Mouse (Mus musculus): ENCODE results near the gene Slc44a3. TPM values are rescaled to one million over a fixed set of nuclear protein-coding genes. Genes with fewer than 3 reads are reported as not detected.

Slc44a3 gene
- polyA plus RNA-seq, 1 experiment from 2014 or later, result 0.65 TPM

GRCm38 (mm10) chr3:121569767-121570166 is 37.6 kb upstream of the Slc44a3 start:
- 0 out of 2 replicates have a peak, but pooled peaks cover 7% of the 10 kb centered on the region for H3K9me3 ChIP-seq
- no peak for ATAC-seq (ENCODE audit: insufficient number of reproducible peaks, insufficient read depth, low FRiP score, low TSS enrichment, low read depth)
- no peak overlapping the region for H3K4me3 ChIP-seq (replicated peaks)
- 82% methylated on average over 5 of the region's 5 CpGs for whole genome bisulfite sequencing
- no peaks in the 10 kb centered on the region for H3K36me3 ChIP-seq
- no peak overlapping the region for H3K27ac ChIP-seq
- H3K9ac ChIP-seq (replicated peaks), result no peak overlapping the region
- no peaks in the 10 kb centered on the region; the same call in 1 of the 2 replicates for H3K27me3 ChIP-seq
- 0 out of 2 replicates have a peak, but pooled peaks cover 4% of the 10 kb centered on the region for H3K4me1 ChIP-seq (replicated peaks)
- no peak overlapping the region for H3K4me2 ChIP-seq

- no peak overlapping the region for H3K4me2 ChIP-seq
- H3K4me1 ChIP-seq (replicated peaks), result 0 out of 2 replicates have a peak, but pooled peaks cover 3% of the 10 kb centered on the region
- H3K9me3 ChIP-seq, result 0 out of 2 replicates have a peak, but pooled peaks cover 7% of the 10 kb centered on the region
- H3K9ac ChIP-seq (replicated peaks), result no peak overlapping the region
- no peak for ATAC-seq (ENCODE audit: insufficient number of reproducible peaks, insufficient read depth, low FRiP score, low TSS enrichment, low read depth)
- H3K36me3 ChIP-seq, result no peaks in the 10 kb centered on the region
- H3K27me3 ChIP-seq, result no peaks in the 10 kb centered on the region; the same call in 1 of the 2 replicates
- 91% methylated on average over 9 of the region's 9 CpGs for WGBS
- no peak overlapping the region for H3K27ac ChIP-seq
- H3K4me3 ChIP-seq (replicated peaks), result no peak overlapping the region
Observed at GRCm38 (mm10) chr3:121569004-121569403, 36.8 kb upstream of the Slc44a3 start.

GRCm38 (mm10) chr3:121567904-121568303 is 35.7 kb upstream of the Slc44a3 start:
- Histone ChIP-seq H3K36me3 (no peaks in the 10 kb centered on the region), H3K9me3 (0 out of 2 replicates have a peak, but pooled peaks cover 6% of the 10 kb centered on the region), H3K4me1 (replicated peaks) (0 out of 2 replicates have a peak, but pooled peaks cover 6% of the 10 kb centered on the region), H3K27me3 (no peaks in the 10 kb centered on the region; the same call in 1 of the 2 replicates), H3K9ac (replicated peaks) (no peak overlapping the region), H3K4me2 (no peak overlapping the region), H3K27ac (no peak overlapping the region), H3K4me3 (replicated peaks) (no peak overlapping the region)
- WGBS, result 90% methylated on average over 9 of the region's 9 CpGs
- no peak for ATAC-seq (ENCODE audit: insufficient number of reproducible peaks, insufficient read depth, low FRiP score, low TSS enrichment, low read depth)

- 77% methylated on average over 2 of the region's 2 CpGs for WGBS
- no peak overlapping the region for H3K4me3 ChIP-seq (replicated peaks)
- no peaks in the 10 kb centered on the region for H3K36me3 ChIP-seq
- H3K9me3 ChIP-seq, result 0 out of 2 replicates have a peak, but pooled peaks cover 1% of the 10 kb centered on the region
- no peaks in the 10 kb centered on the region; the same call in 1 of the 2 replicates for H3K27me3 ChIP-seq
- H3K4me2 ChIP-seq, result no peak overlapping the region
- 0 out of 2 replicates have a peak, but pooled peaks cover 6% of the 10 kb centered on the region for H3K4me1 ChIP-seq (replicated peaks)
- H3K27ac ChIP-seq, result no peak overlapping the region
- no peak for ATAC-seq (ENCODE audit: insufficient number of reproducible peaks, insufficient read depth, low FRiP score, low TSS enrichment, low read depth)
- no peak overlapping the region for H3K9ac ChIP-seq (replicated peaks)
Observed at GRCm38 (mm10) chr3:121567337-121567900, 35.2 kb upstream of the Slc44a3 start.

GRCm38 (mm10) chr3:121566901-121567300 is 34.7 kb upstream of the Slc44a3 start:
- Histone ChIP-seq H3K4me1 (replicated peaks) (0 out of 2 replicates have a peak, but pooled peaks cover 6% of the 10 kb centered on the region), H3K36me3 (no peaks in the 10 kb centered on the region), H3K4me3 (replicated peaks) (no peak overlapping the region), H3K27me3 (no peaks in the 10 kb centered on the region; the same call in 1 of the 2 replicates), H3K9me3 (no peaks in the 10 kb centered on the region), H3K9ac (replicated peaks) (no peak overlapping the region), H3K4me2 (no peak overlapping the region), H3K27ac (no peak overlapping the region)
- 91% methylated on average over 4 of the region's 4 CpGs for WGBS
- ATAC-seq (ENCODE audit: insufficient number of reproducible peaks, insufficient read depth, low FRiP score, low TSS enrichment, low read depth), result no peak

- H3K27me3 ChIP-seq, result no peaks in the 10 kb centered on the region; the same call in 1 of the 2 replicates
- no peaks in the 10 kb centered on the region for H3K36me3 ChIP-seq
- no peak overlapping the region for H3K27ac ChIP-seq
- H3K9ac ChIP-seq (replicated peaks), result no peak overlapping the region
- no peak overlapping the region for H3K4me3 ChIP-seq (replicated peaks)
- no peaks in the 10 kb centered on the region for H3K9me3 ChIP-seq
- no peak overlapping the region for H3K4me2 ChIP-seq
- 88% methylated on average over 3 of the region's 3 CpGs for WGBS
- ATAC-seq (ENCODE audit: insufficient number of reproducible peaks, insufficient read depth, low FRiP score, low TSS enrichment, low read depth), result no peak
- H3K4me1 ChIP-seq (replicated peaks), result 0 out of 2 replicates have a peak, but pooled peaks cover 6% of the 10 kb centered on the region
Observed at GRCm38 (mm10) chr3:121561803-121562202, 29.6 kb upstream of the Slc44a3 start.

GRCm38 (mm10) chr3:121560115-121560865 is 28.1 kb upstream of the Slc44a3 start:
- Histone ChIP-seq H3K27ac (no peak overlapping the region), H3K27me3 (no peaks in the 10 kb centered on the region; the same call in 1 of the 2 replicates), H3K9ac (replicated peaks) (no peak overlapping the region), H3K9me3 (no peaks in the 10 kb centered on the region), H3K36me3 (no peaks in the 10 kb centered on the region), H3K4me2 (no peak overlapping the region), H3K4me1 (replicated peaks) (0 out of 2 replicates have a peak, but pooled peaks cover 6% of the 10 kb centered on the region), H3K4me3 (replicated peaks) (no peak overlapping the region)
- 85% methylated on average over 14 of the region's 14 CpGs for WGBS
- ATAC-seq (ENCODE audit: insufficient number of reproducible peaks, insufficient read depth, low FRiP score, low TSS enrichment, low read depth), result no peak

DNA sequence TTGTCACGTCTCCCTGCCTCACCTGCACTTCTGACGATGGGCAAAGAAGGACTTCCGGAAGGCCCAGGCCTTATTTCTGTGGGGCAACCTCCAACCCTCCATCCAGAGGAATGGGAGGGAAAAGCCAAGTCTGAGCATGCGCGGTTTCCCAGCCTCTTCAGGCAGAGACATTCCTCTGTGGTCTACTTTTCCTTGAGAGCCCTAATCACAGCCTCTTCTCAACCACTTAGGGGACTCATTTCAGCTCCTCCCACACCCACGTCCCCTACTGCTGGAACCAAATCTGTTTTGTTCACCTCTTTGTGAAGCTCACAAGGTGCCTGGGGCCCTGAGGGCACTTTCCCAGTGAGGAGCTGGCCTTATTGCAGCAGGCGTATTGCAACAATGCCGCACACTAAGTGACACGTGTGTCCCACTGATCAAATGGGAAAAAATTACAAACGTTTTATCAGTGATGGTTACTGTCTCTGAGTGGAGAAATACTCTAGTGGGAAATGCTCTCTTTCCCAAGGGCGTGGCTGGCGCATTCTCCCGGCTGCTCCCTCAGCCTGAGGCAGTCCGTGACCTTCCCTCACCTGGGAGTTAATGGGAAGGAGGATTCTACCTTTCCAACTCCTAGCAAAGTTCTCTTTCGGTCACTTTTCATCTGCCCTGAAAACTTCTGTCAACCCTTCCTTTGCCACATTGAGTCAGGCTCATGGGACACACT is 27.4 kb upstream of the Slc44a3 start:
- Histone ChIP-seq H3K27me3 (no peaks in the 10 kb centered on the region), H3K4me1 (replicated peaks) (0 out of 2 replicates have a peak, but pooled peaks cover 6% of the 10 kb centered on the region), H3K27ac (no peak overlapping the region), H3K36me3 (no peaks in the 10 kb centered on the region), H3K9ac (replicated peaks) (no peak overlapping the region), H3K4me3 (replicated peaks) (no peak overlapping the region), H3K9me3 (no peaks in the 10 kb centered on the region), H3K4me2 (no peak overlapping the region)
- WGBS, result 80% methylated on average over 15 of the region's 15 CpGs
- no peak for ATAC-seq (ENCODE audit: insufficient number of reproducible peaks, insufficient read depth, low FRiP score, low TSS enrichment, low read depth)

DNA sequence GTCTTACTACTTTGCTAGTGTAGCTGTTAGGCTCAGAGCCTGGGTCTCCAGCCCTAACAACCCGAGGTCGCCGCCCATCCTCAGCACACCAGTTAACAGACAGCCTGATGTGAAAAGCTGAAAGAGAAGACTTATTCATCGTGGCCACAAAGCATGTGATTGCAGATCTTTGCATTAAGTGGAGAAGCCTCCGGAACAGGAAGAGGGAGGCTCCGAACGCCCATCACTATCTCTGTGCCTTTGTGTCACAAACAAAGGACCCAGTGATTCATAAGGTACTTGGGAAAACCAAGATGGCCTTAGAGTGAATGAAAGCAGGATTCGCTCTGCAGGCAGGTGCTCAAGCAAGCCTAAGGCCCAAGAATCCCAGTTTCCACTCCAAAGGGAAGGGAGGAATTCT is 26.7 kb upstream of the Slc44a3 start:
- 91% methylated on average over 8 of the region's 8 CpGs for WGBS

GRCm38 (mm10) chr3:121556304-121556703 is 24.1 kb upstream of the Slc44a3 start:
- no peaks in the 10 kb centered on the region for H3K9me3 ChIP-seq
- H3K36me3 ChIP-seq, result no peaks in the 10 kb centered on the region
- no peak overlapping the region for H3K9ac ChIP-seq (replicated peaks)
- H3K4me2 ChIP-seq, result no peak overlapping the region
- ATAC-seq (ENCODE audit: insufficient number of reproducible peaks, insufficient read depth, low FRiP score, low TSS enrichment, low read depth), result no peak
- no peak overlapping the region for H3K27ac ChIP-seq
- peaks cover 6% of the 10 kb centered on the region; the same call in 1 of the 2 replicates for H3K4me1 ChIP-seq (replicated peaks)
- no peaks in the 10 kb centered on the region for H3K27me3 ChIP-seq
- 89% methylated on average over 7 of the region's 7 CpGs for WGBS
- no peak overlapping the region for H3K4me3 ChIP-seq (replicated peaks)

More for the DNA sequence above, 26.7 kb upstream of the Slc44a3 start:
- Histone ChIP-seq H3K9ac (replicated peaks) (no peak overlapping the region), H3K36me3 (no peaks in the 10 kb centered on the region), H3K27me3 (no peaks in the 10 kb centered on the region), H3K4me1 (replicated peaks) (0 out of 2 replicates have a peak, but pooled peaks cover 6% of the 10 kb centered on the region), H3K27ac (no peak overlapping the region), H3K4me3 (replicated peaks) (no peak overlapping the region), H3K4me2 (no peak overlapping the region), H3K9me3 (no peaks in the 10 kb centered on the region)
- ATAC-seq (ENCODE audit: insufficient number of reproducible peaks, insufficient read depth, low FRiP score, low TSS enrichment, low read depth), result no peak

GRCm38 (mm10) chr3:121553294-121553693 is 21.1 kb upstream of the Slc44a3 start:
- Histone ChIP-seq H3K27me3 (no peaks in the 10 kb centered on the region), H3K4me1 (replicated peaks) (peaks cover 6% of the 10 kb centered on the region; the same call in 1 of the 2 replicates), H3K9ac (replicated peaks) (no peak overlapping the region), H3K36me3 (no peaks in the 10 kb centered on the region), H3K4me2 (no peak overlapping the region), H3K9me3 (no peaks in the 10 kb centered on the region), H3K4me3 (replicated peaks) (no peak overlapping the region), H3K27ac (0 out of 2 replicates have a peak overlapping the region, but pooled peaks have one; percentile 45)
- WGBS, result 79% methylated on average over 14 of the region's 14 CpGs
- no peak for ATAC-seq (ENCODE audit: insufficient number of reproducible peaks, insufficient read depth, low FRiP score, low TSS enrichment, low read depth)

Data from limb, embryonic 12.5 days (tissue).